Mouse (Mus musculus): ENCODE measurements around the gene Cnot6. TPM values are rescaled to one million over a fixed set of nuclear protein-coding genes. Genes with fewer than 3 reads are reported as not detected.

Cnot6 gene
- polyA plus RNA-seq, 1 experiment = 15.3 TPM

- H3K4me3 ChIP-seq (replicated peaks; ENCODE audit: extremely low read depth, low read depth, low read length) = no peak overlapping the region
- no peak for TF ChIP-seq POLR2A (IDR thresholded peaks at IDR 0.05; ENCODE audit: borderline replicate concordance, extremely low read depth, low read depth, low read length)
- no peak for TF ChIP-seq CTCF (IDR thresholded peaks at IDR 0.05; ENCODE audit: insufficient read depth, low read length)
- WGBS = 65% methylated on average over 8 of the region's 8 CpGs
- no peak for DNase-seq
- no peaks in the 10 kb centered on the region for H3K4me1 ChIP-seq (ENCODE audit: control insufficient read depth, insufficient read depth, low read length)
Observed at GRCm38 (mm10) chr11:49719466-49720151, 7.1 kb upstream of the Cnot6 start.

- H3K4me3 ChIP-seq (replicated peaks; ENCODE audit: extremely low read depth, low read depth, low read length) = peak overlapping the region; percentile 75
- WGBS = 28% methylated on average over 20 of the region's 20 CpGs
- peak; percentile 27 for DNase-seq
- peaks cover 10% of the 10 kb centered on the region for H3K4me1 ChIP-seq (ENCODE audit: control insufficient read depth, insufficient read depth, low read length)
- no peak for TF ChIP-seq CTCF (IDR thresholded peaks at IDR 0.05; ENCODE audit: insufficient read depth, low read length)
- TF ChIP-seq POLR2A (IDR thresholded peaks at IDR 0.05; ENCODE audit: borderline replicate concordance, extremely low read depth, low read depth, low read length) = no peak
Observed at GRCm38 (mm10) chr11:49713336-49714334, 1.1 kb upstream of the Cnot6 start.

GRCm38 (mm10) chr11:49711981-49712554 is 455 bp downstream of the Cnot6 start:
- 2% methylated on average over 64 of the region's 70 CpGs for WGBS
- DNase-seq = peak; percentile 45
- Histone ChIP-seq H3K4me3 (replicated peaks; ENCODE audit: extremely low read depth, low read depth, low read length) (peak overlapping the region; percentile 65), H3K4me1 (ENCODE audit: control insufficient read depth, insufficient read depth, low read length) (peaks cover 12% of the 10 kb centered on the region)
- TF ChIP-seq POLR2A (IDR thresholded peaks at IDR 0.05; ENCODE audit: borderline replicate concordance, extremely low read depth, low read depth, low read length) (no peak), CTCF (IDR thresholded peaks at IDR 0.05; ENCODE audit: insufficient read depth, low read length) (no peak)

DNA sequence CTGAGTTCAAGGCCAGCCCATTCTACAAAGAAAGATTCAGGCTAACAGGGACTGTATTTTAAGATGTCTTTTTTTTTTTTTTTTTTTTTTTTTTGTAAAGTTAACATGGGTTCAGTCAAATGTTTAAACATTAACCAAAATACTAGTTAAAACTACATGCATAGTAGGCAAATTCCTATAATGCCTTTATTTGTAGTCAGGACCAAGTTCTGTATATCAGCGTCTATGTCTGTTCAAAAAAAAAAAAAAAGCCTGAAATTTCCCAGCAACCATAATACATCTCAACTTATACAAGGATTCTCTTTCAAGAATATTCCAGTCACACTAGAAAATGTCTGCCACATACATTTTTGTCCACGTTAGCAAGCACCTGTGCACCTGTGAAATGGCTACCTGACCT is 1.9 kb downstream of the Cnot6 start:
- no peak for DNase-seq
- no peak overlapping the region for H3K4me3 ChIP-seq (replicated peaks; ENCODE audit: extremely low read depth, low read depth, low read length)
- WGBS = 49% methylated on average over 2 of the region's 2 CpGs
- peaks cover 12% of the 10 kb centered on the region for H3K4me1 ChIP-seq (ENCODE audit: control insufficient read depth, insufficient read depth, low read length)
- TF ChIP-seq CTCF (IDR thresholded peaks at IDR 0.05; ENCODE audit: insufficient read depth, low read length) = no peak
- no peak for TF ChIP-seq POLR2A (IDR thresholded peaks at IDR 0.05; ENCODE audit: borderline replicate concordance, extremely low read depth, low read depth, low read length)

- no peak for DNase-seq
- WGBS = 32% methylated on average over 2 of the region's 2 CpGs
- peaks cover 8% of the 10 kb centered on the region for H3K4me1 ChIP-seq (ENCODE audit: control insufficient read depth, insufficient read depth, low read length)
- no peak overlapping the region for H3K4me3 ChIP-seq (replicated peaks; ENCODE audit: extremely low read depth, low read depth, low read length)
- TF ChIP-seq POLR2A (IDR thresholded peaks at IDR 0.05; ENCODE audit: borderline replicate concordance, extremely low read depth, low read depth, low read length) (no peak), CTCF (IDR thresholded peaks at IDR 0.05; ENCODE audit: insufficient read depth, low read length) (no peak)
Observed at GRCm38 (mm10) chr11:49707834-49708233, 4.7 kb downstream of the Cnot6 start.

GRCm38 (mm10) chr11:49704804-49705203 is 7.7 kb downstream of the Cnot6 start:
- DNase-seq = no peak
- 59% methylated on average over 8 of the region's 8 CpGs for WGBS
- H3K4me3 ChIP-seq (replicated peaks; ENCODE audit: extremely low read depth, low read depth, low read length) = no peak overlapping the region
- peaks cover 8% of the 10 kb centered on the region for H3K4me1 ChIP-seq (ENCODE audit: control insufficient read depth, insufficient read depth, low read length)
- TF ChIP-seq POLR2A (IDR thresholded peaks at IDR 0.05; ENCODE audit: borderline replicate concordance, extremely low read depth, low read depth, low read length) (no peak), CTCF (IDR thresholded peaks at IDR 0.05; ENCODE audit: insufficient read depth, low read length) (no peak)

DNA sequence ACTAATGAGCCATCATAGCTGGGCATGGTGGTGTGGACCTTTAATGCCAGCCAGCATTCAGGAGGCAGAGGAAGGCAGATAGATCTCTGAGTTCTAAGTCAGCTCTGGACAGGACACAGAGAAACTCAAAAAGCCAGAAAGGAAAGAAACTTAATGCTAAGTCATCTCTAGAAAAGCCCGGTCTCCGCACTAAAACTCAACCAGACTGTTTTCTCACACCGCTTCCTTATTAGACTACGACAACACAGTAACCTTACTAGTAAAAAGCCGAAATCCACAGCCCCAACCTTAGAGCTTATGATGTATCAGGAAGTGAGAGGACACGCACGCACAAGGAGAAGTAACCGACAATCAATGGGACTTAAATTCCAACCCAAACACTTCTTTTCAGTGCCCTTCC is 10.5 kb downstream of the Cnot6 start:
- DNase-seq = no peak
- WGBS = 94% methylated on average over 8 of the region's 8 CpGs
- Histone ChIP-seq H3K4me1 (ENCODE audit: control insufficient read depth, insufficient read depth, low read length) (peaks cover 3% of the 10 kb centered on the region), H3K4me3 (replicated peaks; ENCODE audit: extremely low read depth, low read depth, low read length) (no peak overlapping the region)
- TF ChIP-seq CTCF (IDR thresholded peaks at IDR 0.05; ENCODE audit: insufficient read depth, low read length) = no peak
- no peak for TF ChIP-seq POLR2A (IDR thresholded peaks at IDR 0.05; ENCODE audit: borderline replicate concordance, extremely low read depth, low read depth, low read length)

DNA sequence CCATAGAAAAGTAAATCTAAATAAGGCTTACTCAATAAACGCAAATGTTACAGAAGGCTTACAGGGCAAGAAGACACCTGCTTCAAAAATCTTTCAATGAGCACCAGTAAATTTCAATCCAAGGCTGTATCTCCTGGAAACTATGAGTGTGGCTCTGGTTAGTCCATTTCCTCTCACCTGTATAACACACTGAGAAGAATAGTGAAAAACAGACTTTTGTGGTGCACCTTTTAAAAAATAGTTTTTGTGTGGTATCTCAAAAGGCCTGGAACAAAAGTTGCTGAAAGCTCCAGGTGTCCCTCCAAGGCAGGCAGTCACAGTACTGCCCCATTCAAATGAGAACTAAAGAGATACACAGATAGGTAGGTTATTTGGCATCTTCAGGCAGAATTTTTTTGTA is 13.4 kb downstream of the Cnot6 start:
- TF ChIP-seq POLR2A (IDR thresholded peaks at IDR 0.05; ENCODE audit: borderline replicate concordance, extremely low read depth, low read depth, low read length) (no peak), CTCF (IDR thresholded peaks at IDR 0.05; ENCODE audit: insufficient read depth, low read length) (no peak)
- H3K4me3 ChIP-seq (replicated peaks; ENCODE audit: extremely low read depth, low read depth, low read length) = no peak overlapping the region
- 89% methylated on average over 1 of the region's 1 CpGs for WGBS
- no peak for DNase-seq
- peaks cover 8% of the 10 kb centered on the region for H3K4me1 ChIP-seq (ENCODE audit: control insufficient read depth, insufficient read depth, low read length)

- H3K4me1 ChIP-seq (ENCODE audit: control insufficient read depth, insufficient read depth, low read length) = peaks cover 8% of the 10 kb centered on the region
- TF ChIP-seq POLR2A (IDR thresholded peaks at IDR 0.05; ENCODE audit: borderline replicate concordance, extremely low read depth, low read depth, low read length) = no peak
- TF ChIP-seq CTCF (IDR thresholded peaks at IDR 0.05; ENCODE audit: insufficient read depth, low read length) = no peak
- no peak for DNase-seq
- no peak overlapping the region for H3K4me3 ChIP-seq (replicated peaks; ENCODE audit: extremely low read depth, low read depth, low read length)
- WGBS = 70% methylated on average over 5 of the region's 5 CpGs
Observed at GRCm38 (mm10) chr11:49697779-49698178, 14.7 kb downstream of the Cnot6 start.

All from lung, adult 2 months (tissue).